Mouse (Mus musculus) bone marrow, adult 2 months (tissue): ENCODE results near the gene Tmem265.

ENCODE experiments used
- CTCF ChIP-seq: fragments of 200-500 bp; IDR thresholded peaks from 2 replicates; pipeline ENCODE4 v1.5.1; 2011; ENCODE audit warnings: low read length, control low read depth; ENCODE audit not compliant: control insufficient read depth, insufficient read depth
- POLR2A ChIP-seq: fragments of 200-500 bp; IDR thresholded peaks from 2 replicates; pipeline ENCODE4 v1.6.1; 2011; ENCODE audit warnings: low read depth, mild to moderate bottlenecking, control low read depth, low read length, borderline replicate concordance; ENCODE audit not compliant: control insufficient read depth

DNA sequence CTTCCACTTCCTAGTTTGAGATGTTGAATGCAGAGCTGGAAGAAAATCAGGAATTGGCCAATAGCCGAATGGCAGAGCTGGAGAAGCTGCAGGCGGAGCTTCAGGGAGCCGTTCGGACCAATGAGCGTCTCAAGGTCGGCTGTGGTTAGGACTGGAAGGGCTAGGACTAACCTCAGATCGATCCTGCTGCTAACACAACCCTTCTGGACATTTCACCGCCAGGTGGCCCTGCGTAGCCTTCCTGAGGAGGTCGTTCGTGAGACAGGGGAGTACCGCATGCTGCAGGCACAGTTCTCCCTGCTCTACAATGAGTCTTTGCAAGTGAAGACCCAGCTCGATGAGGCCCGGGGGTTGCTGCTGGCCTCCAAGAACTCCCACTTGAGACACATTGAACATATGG, 31.4 kb downstream of the Tmem265 start:
- no peak for TF ChIP-seq POLR2A
- no peak for TF ChIP-seq CTCF
